Mouse (Mus musculus) limb, embryonic 12.5 days (tissue): Measurements from ENCODE around the gene Snx33. TPM values are rescaled to one million over a fixed set of nuclear protein-coding genes. Genes with fewer than 3 reads are reported as not detected.

Experiments used
- ATAC-seq: fragments of 200-750 bp; cut with Nextera tagmentation; 2 replicates; pipeline ENCODE4 v1.8.0; 2017; ENCODE audit warnings: low read depth, moderate TSS enrichment; ENCODE audit not compliant: insufficient number of reproducible peaks, insufficient read depth, low FRiP score, low TSS enrichment
- H3K27ac ChIP-seq: fragments of 300-500 bp; sonication (generic); 2 replicates; pipeline ENCODE4 v1.5.1; 2016; ENCODE audit warnings: mild to moderate bottlenecking, moderate library complexity
- H3K27me3 ChIP-seq: fragments of 300-500 bp; sonication (generic); 2 replicates; pipeline ENCODE4 v1.6.1; 2016; ENCODE audit warnings: mild to moderate bottlenecking, moderate library complexity
- H3K36me3 ChIP-seq: fragments of 300-500 bp; sonication (generic); 2 replicates; pipeline ENCODE4 v1.6.1; 2016; ENCODE audit warnings: mild to moderate bottlenecking, moderate library complexity
- H3K4me1 ChIP-seq: fragments of 300-500 bp; sonication (generic); replicated peaks from 2 replicates; pipeline ENCODE4 v1.6.1; 2016
- H3K4me2 ChIP-seq: fragments of 300-500 bp; sonication (generic); 2 replicates; pipeline ENCODE4 v1.6.1; 2016; ENCODE audit warnings: mild to moderate bottlenecking, moderate library complexity
- H3K4me3 ChIP-seq: fragments of 300-500 bp; sonication (generic); replicated peaks from 2 replicates; pipeline ENCODE4 v1.5.1; 2016; ENCODE audit warnings: mild to moderate bottlenecking
- H3K9ac ChIP-seq: fragments of 300-500 bp; sonication (generic); replicated peaks from 2 replicates; pipeline ENCODE4 v1.6.1; 2016; ENCODE audit warnings: mild to moderate bottlenecking, moderate library complexity
- H3K9me3 ChIP-seq: fragments of 300-500 bp; sonication (generic); 2 replicates; pipeline ENCODE4 v1.6.1; 2016; ENCODE audit warnings: mild to moderate bottlenecking, moderate library complexity
- WGBS: fragments of 180-500 bp; shearing (Covaris S2); methylation state at CpG from one replicate; pipeline ENCODE4 v1.1.7; 2016; 5-methylcytosine and 5-hydroxymethylcytosine counted together
- polyA plus RNA-seq: library from polyadenylated mRNA; unstranded; fragments of >200 nt; fragmentation: Nextera tagmentation; extraction: Ambion mirVana; gene quantifications from 2 replicates; pipeline ENCODE4 v1.2.1, GENCODE M21; 2016

The Snx33 gene
- polyA plus RNA-seq, 1 experiment from 2014 or later = 12.2 TPM

GRCm38 (mm10) chr9:56890522-56891250, 37.5 kb downstream of the Snx33 start:
- 71% methylated on average over 11 of the region's 11 CpGs for whole genome bisulfite sequencing
- ATAC-seq = no peak
- no peak overlapping the region for H3K4me3 ChIP-seq
- no peak overlapping the region for H3K9ac ChIP-seq
- no peak overlapping the region for H3K4me2 ChIP-seq
- peaks cover 48% of the 10 kb centered on the region for H3K36me3 ChIP-seq
- H3K4me1 ChIP-seq = peaks cover 13% of the 10 kb centered on the region
- H3K9me3 ChIP-seq = no peaks in the 10 kb centered on the region
- H3K27me3 ChIP-seq = peaks cover 4% of the 10 kb centered on the region; the same call in 1 of the 2 replicates
- H3K27ac ChIP-seq = no peak overlapping the region

GRCm38 (mm10) chr9:56889817-56890216, 38.4 kb downstream of the Snx33 start:
- Histone ChIP-seq H3K4me2 (peak overlapping the region; percentile 46), H3K9ac (no peak overlapping the region), H3K36me3 (peaks cover 57% of the 10 kb centered on the region), H3K4me3 (no peak overlapping the region), H3K27me3 (peaks cover 4% of the 10 kb centered on the region; the same call in 1 of the 2 replicates), H3K4me1 (peaks cover 13% of the 10 kb centered on the region), H3K27ac (no peak overlapping the region), H3K9me3 (no peaks in the 10 kb centered on the region)
- WGBS = 8% methylated on average over 14 of the region's 14 CpGs
- ATAC-seq = no peak; the same call in 1 of the 2 replicates

DNA sequence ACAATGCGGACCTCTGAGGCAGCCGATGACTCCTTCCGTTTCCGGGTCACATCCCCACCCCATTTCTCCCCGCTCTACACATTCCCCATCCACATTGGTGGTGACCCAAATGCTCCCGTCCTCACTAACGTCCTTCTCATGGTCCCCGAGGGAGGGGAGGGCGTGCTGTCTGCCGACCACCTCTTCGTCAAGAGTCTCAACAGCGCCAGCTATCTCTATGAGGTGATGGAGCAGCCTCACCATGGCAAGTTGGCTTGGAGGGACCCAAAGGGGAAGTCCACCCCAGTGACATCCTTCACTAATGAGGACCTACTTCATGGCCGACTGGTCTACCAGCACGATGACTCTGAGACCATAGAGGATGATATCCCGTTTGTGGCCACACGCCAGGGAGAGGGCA, 40.6 kb downstream of the Snx33 start:
- Histone ChIP-seq H3K27me3 (peaks cover 4% of the 10 kb centered on the region; the same call in 1 of the 2 replicates), H3K9me3 (no peaks in the 10 kb centered on the region), H3K9ac (no peak overlapping the region), H3K4me3 (no peak overlapping the region), H3K4me1 (peaks cover 16% of the 10 kb centered on the region), H3K27ac (no peak overlapping the region), H3K36me3 (peaks cover 59% of the 10 kb centered on the region), H3K4me2 (no peak overlapping the region)
- WGBS = 93% methylated on average over 16 of the region's 16 CpGs
- ATAC-seq = no peak

DNA sequence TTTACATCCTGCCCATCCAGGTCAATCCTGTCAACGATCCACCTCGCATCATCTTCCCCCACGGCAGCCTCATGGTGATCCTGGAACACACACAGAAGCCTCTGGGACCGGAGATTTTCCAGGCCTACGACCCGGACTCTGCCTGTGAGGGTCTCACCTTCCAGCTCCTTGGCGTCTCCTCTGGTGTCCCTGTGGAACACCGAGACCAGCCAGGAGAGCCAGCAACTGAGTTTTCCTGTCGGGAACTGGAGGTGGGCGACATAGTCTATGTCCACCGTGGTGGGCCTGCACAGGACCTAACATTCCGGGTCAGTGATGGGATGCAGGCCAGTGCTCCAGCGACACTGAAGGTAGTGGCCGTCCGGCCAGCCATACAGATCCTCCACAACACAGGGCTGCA, 41.6 kb downstream of the Snx33 start:
- no peak for ATAC-seq
- Histone ChIP-seq H3K4me2 (no peak overlapping the region), H3K4me3 (no peak overlapping the region), H3K4me1 (peaks cover 24% of the 10 kb centered on the region), H3K27ac (no peak overlapping the region), H3K36me3 (peaks cover 52% of the 10 kb centered on the region), H3K27me3 (peaks cover 4% of the 10 kb centered on the region; the same call in 1 of the 2 replicates), H3K9me3 (no peaks in the 10 kb centered on the region), H3K9ac (no peak overlapping the region)
- WGBS = 88% methylated on average over 15 of the region's 15 CpGs

DNA sequence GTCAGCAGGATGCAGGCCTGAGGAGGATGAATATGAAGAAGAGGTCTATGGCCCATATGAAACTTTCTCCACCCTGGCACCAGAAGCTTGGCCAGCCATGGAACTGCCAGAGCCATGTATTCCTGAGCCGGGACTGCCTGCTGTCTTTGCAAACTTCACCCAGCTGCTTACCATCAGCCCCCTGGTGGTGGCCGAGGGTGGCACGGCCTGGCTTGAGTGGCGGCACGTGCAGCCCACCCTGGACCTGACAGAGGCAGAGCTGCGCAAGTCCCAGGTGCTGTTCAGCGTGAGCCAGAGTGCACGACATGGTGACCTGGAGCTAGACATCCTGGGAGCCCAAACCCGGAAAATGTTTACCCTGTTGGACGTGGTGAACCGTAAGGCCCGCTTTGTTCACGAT, 42.1 kb downstream of the Snx33 start:
- Histone ChIP-seq H3K36me3 (peaks cover 52% of the 10 kb centered on the region), H3K9ac (no peak overlapping the region), H3K27me3 (peaks cover 4% of the 10 kb centered on the region; the same call in 1 of the 2 replicates), H3K4me1 (peaks cover 28% of the 10 kb centered on the region), H3K4me3 (no peak overlapping the region), H3K27ac (no peak overlapping the region), H3K4me2 (no peak overlapping the region), H3K9me3 (no peaks in the 10 kb centered on the region)
- no peak for ATAC-seq
- 59% methylated on average over 13 of the region's 13 CpGs for WGBS

- WGBS = 84% methylated on average over 4 of the region's 4 CpGs
- Histone ChIP-seq H3K9ac (no peak overlapping the region), H3K9me3 (no peaks in the 10 kb centered on the region), H3K4me3 (no peak overlapping the region), H3K27ac (no peak overlapping the region), H3K27me3 (no peaks in the 10 kb centered on the region), H3K4me1 (peaks cover 45% of the 10 kb centered on the region), H3K36me3 (peaks cover 52% of the 10 kb centered on the region), H3K4me2 (no peak overlapping the region)
- ATAC-seq = no peak
These were observed 43.8 kb downstream of the Snx33 start for GRCm38 (mm10) chr9:56884328-56884727.

DNA sequence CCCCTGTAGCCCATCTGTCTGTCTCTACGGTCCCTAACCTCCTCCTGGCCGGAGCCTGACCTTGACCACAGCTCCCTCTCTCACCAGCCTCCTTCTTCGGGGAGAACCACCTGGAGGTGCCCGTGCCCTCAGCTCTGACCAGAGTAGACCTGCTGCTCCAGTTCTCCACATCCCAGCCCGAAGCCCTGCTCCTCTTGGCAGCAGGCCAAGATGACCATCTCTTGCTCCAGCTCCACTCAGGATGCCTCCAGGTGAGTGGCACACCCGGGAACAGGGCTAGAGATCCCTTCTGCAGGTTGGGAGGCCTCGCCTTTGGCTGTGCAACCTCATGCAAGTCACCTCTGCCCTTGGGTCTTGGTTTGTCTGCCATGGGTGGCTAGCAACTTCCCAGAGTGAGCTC, 44.7 kb downstream of the Snx33 start:
- no peak overlapping the region for H3K4me2 ChIP-seq
- no peak for ATAC-seq
- H3K27ac ChIP-seq = no peak overlapping the region
- peaks cover 46% of the 10 kb centered on the region for H3K36me3 ChIP-seq
- H3K4me3 ChIP-seq = no peak overlapping the region
- peaks cover 51% of the 10 kb centered on the region for H3K4me1 ChIP-seq
- no peaks in the 10 kb centered on the region for H3K9me3 ChIP-seq
- H3K27me3 ChIP-seq = no peaks in the 10 kb centered on the region
- 82% methylated on average over 7 of the region's 7 CpGs for WGBS
- H3K9ac ChIP-seq = no peak overlapping the region

DNA sequence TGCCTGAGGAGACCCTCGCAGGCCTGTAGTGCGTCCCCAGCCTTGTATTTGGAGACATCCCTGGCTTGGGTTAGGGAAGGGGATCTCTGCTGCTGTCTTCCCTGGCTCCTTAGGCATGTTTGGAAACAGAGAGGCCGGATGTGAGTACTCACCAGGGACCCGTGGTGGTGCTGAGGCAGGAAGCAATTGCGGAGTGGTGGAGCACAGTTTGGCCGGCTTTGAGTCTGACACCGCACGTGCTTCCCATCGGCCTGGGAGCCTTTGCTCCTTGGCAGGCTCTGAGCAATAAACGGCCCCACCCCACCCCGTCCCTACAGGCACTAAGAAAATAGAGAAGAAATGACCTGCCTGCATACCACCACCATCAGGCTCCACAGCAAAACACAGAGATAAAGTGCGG, 45.4 kb downstream of the Snx33 start:
- Histone ChIP-seq H3K9me3 (no peaks in the 10 kb centered on the region), H3K4me1 (peaks cover 55% of the 10 kb centered on the region), H3K36me3 (peaks cover 40% of the 10 kb centered on the region), H3K4me2 (no peak overlapping the region), H3K4me3 (no peak overlapping the region), H3K9ac (no peak overlapping the region), H3K27me3 (no peaks in the 10 kb centered on the region), H3K27ac (peak overlapping the region; percentile 94)
- ATAC-seq = no peak
- WGBS = 45% methylated on average over 12 of the region's 12 CpGs

- Histone ChIP-seq H3K4me1 (peaks cover 56% of the 10 kb centered on the region), H3K4me3 (no peak overlapping the region), H3K27ac (peak overlapping the region; percentile 94), H3K4me2 (no peak overlapping the region), H3K9me3 (no peaks in the 10 kb centered on the region), H3K9ac (no peak overlapping the region; the same call in 1 of the 2 replicates), H3K36me3 (peaks cover 35% of the 10 kb centered on the region), H3K27me3 (no peaks in the 10 kb centered on the region)
- 64% methylated on average over 4 of the region's 4 CpGs for WGBS
- ATAC-seq = no peak
These were observed 45.9 kb downstream of the Snx33 start for GRCm38 (mm10) chr9:56882283-56882682.

GRCm38 (mm10) chr9:56881539-56882082, 46.6 kb downstream of the Snx33 start:
- 82% methylated on average over 3 of the region's 3 CpGs for WGBS
- H3K4me1 ChIP-seq = peaks cover 62% of the 10 kb centered on the region

GRCm38 (mm10) chr9:56880790-56881189, 47.4 kb downstream of the Snx33 start:
- peak; percentile 52 for ATAC-seq
- Histone ChIP-seq H3K4me2 (peak overlapping the region; percentile 5; the same call in 1 of the 2 replicates), H3K4me3 (no peak overlapping the region), H3K36me3 (peaks cover 26% of the 10 kb centered on the region), H3K27me3 (no peaks in the 10 kb centered on the region), H3K9me3 (no peaks in the 10 kb centered on the region), H3K27ac (peak overlapping the region; percentile 94), H3K4me1 (peaks cover 62% of the 10 kb centered on the region), H3K9ac (no peak overlapping the region)
- 41% methylated on average over 9 of the region's 9 CpGs for WGBS

More at GRCm38 (mm10) chr9:56881539-56882082, 46.6 kb downstream of the Snx33 start:
- no peaks in the 10 kb centered on the region for H3K27me3 ChIP-seq
- H3K36me3 ChIP-seq = peaks cover 34% of the 10 kb centered on the region
- H3K4me2 ChIP-seq = no peak overlapping the region
- peak overlapping the region; percentile 94 for H3K27ac ChIP-seq
- H3K4me3 ChIP-seq = no peak overlapping the region
- H3K9me3 ChIP-seq = no peaks in the 10 kb centered on the region
- H3K9ac ChIP-seq = no peak overlapping the region; the same call in 1 of the 2 replicates
- peak; percentile 53 for ATAC-seq
